Comparison of ENCODE assay signal across 14 mouse cellular contexts in the genomic region with DNA sequence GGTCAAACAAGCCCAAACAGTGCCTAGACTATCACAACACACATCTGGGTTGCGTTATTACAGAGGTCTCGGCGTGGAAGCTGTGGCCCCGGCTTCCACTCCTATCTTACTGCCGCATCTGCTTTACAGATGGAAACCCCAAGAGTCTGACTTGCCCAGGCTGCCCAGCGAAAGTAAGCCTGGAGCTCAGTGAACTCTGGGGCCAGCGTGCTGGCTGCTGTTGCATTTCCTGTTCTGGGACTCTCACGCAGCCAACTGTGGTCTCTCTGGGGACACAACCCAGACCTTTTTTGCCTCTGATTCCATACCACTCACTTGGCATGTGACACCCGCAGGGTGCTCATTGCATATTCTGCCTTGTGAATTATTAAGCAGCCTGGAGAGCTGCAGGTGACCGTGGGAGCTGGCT. TPM values are rescaled to one million over a fixed set of nuclear protein-coding genes. Genes with fewer than 3 reads are reported as not detected.
A peak's percentile ranks its signal among the peaks of the same experiment; 100 is the strongest.
DNase-seq lines count a peak whose midpoint lies in the region; ATAC-seq and TF ChIP-seq lines count a peak whose summit lies in the region.
"Had no signal": no experiment of that assay in that cellular context is flagged by ENCODE, and none has a peak within 500 bp of the region (broad histone marks: within the 10 kb centered on the region; RNA-seq: fewer than 3 reads in every experiment).

No protein-coding gene starts in this region.

- no peak overlapping the region for H3K4me3 ChIP-seq in kidney, embryonic 14.5 days (ENCODE audit: low read length)
- no peak overlapping the region for H3K4me3 ChIP-seq in spleen, adult 2 months (ENCODE audit: extremely low read depth, insufficient read depth, insufficient read length)
- no peak overlapping the region for H3K4me3 ChIP-seq in hindbrain, embryonic 16.5 days (ENCODE audit: low read length)

- no peaks in the 10 kb centered on the region for H3K36me3 ChIP-seq in kidney, embryonic 14.5 days (ENCODE audit: control insufficient read depth, insufficient read depth, low read length)
- H3K36me3 ChIP-seq in spleen, adult 2 months (ENCODE audit: control insufficient read depth, insufficient read depth, low read length) = no peaks in the 10 kb centered on the region
- no peaks in the 10 kb centered on the region for H3K36me3 ChIP-seq in hindbrain, embryonic 16.5 days (ENCODE audit: control insufficient read depth, insufficient read depth, low read length)

- H3K4me1 ChIP-seq in kidney, embryonic 14.5 days (ENCODE audit: control insufficient read depth, insufficient read depth, low read length) = no peaks in the 10 kb centered on the region
- no peaks in the 10 kb centered on the region; the same call in 1 of the 2 replicates for H3K4me1 ChIP-seq in spleen, adult 2 months (ENCODE audit: control insufficient read depth, insufficient read depth, insufficient read length)
- H3K4me1 ChIP-seq in hindbrain, embryonic 16.5 days (ENCODE audit: control insufficient read depth, insufficient read depth, low read depth, low read length) = 0 out of 2 replicates have a peak, but pooled peaks cover 2% of the 10 kb centered on the region

- no peak overlapping the region for H3K4me2 ChIP-seq in kidney, embryonic 14.5 days (replicated peaks; ENCODE audit: low read depth, low read length)
- no peak overlapping the region for H3K4me2 ChIP-seq in hindbrain, embryonic 16.5 days (ENCODE audit: low read length)

- DNase-seq in kidney, adult 11 months = peak; percentile 86
- peak; percentile 25 to 53 for DNase-seq in kidney, postnatal 4 days
- DNase-seq in spleen, adult 2 months (ENCODE audit: low read depth in 1 of 2, low spot score in 2 of 2) = peak; percentile 10 to 11
- no peak for DNase-seq in frontal cortex, postnatal 10 days (ENCODE audit: low spot score in 2 of 2)
- no peak for DNase-seq in left cerebral cortex, postnatal 25 days (ENCODE audit: low spot score in 2 of 2)
- DNase-seq: cerebellum, postnatal 25 days; thymus, adult 2 months had no signal

- TF ChIP-seq CTCF in spleen, adult 2 months (IDR thresholded peaks at IDR 0.05; ENCODE audit: extremely low read depth, insufficient read depth, insufficient read length, insufficient replicate concordance) = no peak

- no peak overlapping the region for H3K9ac ChIP-seq in kidney, embryonic 14.5 days (ENCODE audit: low read depth, low read length)
- no peak overlapping the region for H3K9ac ChIP-seq in hindbrain, embryonic 16.5 days (ENCODE audit: low read depth, low read length)

- no peaks in the 10 kb centered on the region for H3K9me3 ChIP-seq in kidney, embryonic 14.5 days (ENCODE audit: control insufficient read depth, low read length)
- H3K9me3 ChIP-seq in hindbrain, embryonic 16.5 days (ENCODE audit: control insufficient read depth, low read length) = no peaks in the 10 kb centered on the region

- no peak for ATAC-seq in kidney, embryonic 14.5 days (ENCODE audit: low FRiP score, low TSS enrichment)
- peak; percentile 56; the same call in 1 of the 2 replicates for ATAC-seq in erythroblast, adult 5-6 weeks (replicated peaks; ENCODE audit: low FRiP score, poor library complexity, severe bottlenecking)
- no peak for ATAC-seq in hindbrain, embryonic 16.5 days
- ATAC-seq: forebrain, embryonic 16.5 days; hindbrain, postnatal 0 days; lung, postnatal 0 days had no signal

- no peak for TF ChIP-seq POLR2A in spleen, adult 2 months (IDR thresholded peaks at IDR 0.05; ENCODE audit: low read depth, low read length)

- H3K27me3 ChIP-seq in kidney, embryonic 14.5 days (ENCODE audit: control insufficient read depth, insufficient read depth, low read length) = no peaks in the 10 kb centered on the region
- H3K27me3 ChIP-seq in spleen, adult 2 months (ENCODE audit: control insufficient read depth, insufficient read depth, low read length) = no peaks in the 10 kb centered on the region
- H3K27me3 ChIP-seq in hindbrain, embryonic 16.5 days (replicated peaks; ENCODE audit: control insufficient read depth, insufficient read depth, low read length) = no peaks in the 10 kb centered on the region

- H3K27ac ChIP-seq in kidney, embryonic 14.5 days (ENCODE audit: low read depth, low read length) = no peak overlapping the region
- H3K27ac ChIP-seq in spleen, adult 2 months (ENCODE audit: insufficient read depth, low read length) = no peak overlapping the region
- no peak overlapping the region for H3K27ac ChIP-seq in hindbrain, embryonic 16.5 days (ENCODE audit: low read depth, low read length)
- H3K27ac ChIP-seq: hindbrain, postnatal 0 days had no signal

- intact Hi-C loops in left cerebral cortex, postnatal 25 days (cut with DNase I) = no loop called here

- WGBS in kidney, embryonic 14.5 days = 74% methylated on average over 10 of the region's 10 CpGs
- WGBS in spleen, adult 2 months = 19% methylated on average over 10 of the region's 10 CpGs
- WGBS in hindbrain, embryonic 16.5 days = 77% methylated on average over 10 of the region's 10 CpGs

RNA-seq across cellular contexts. Expression of a gene that starts 49.0 kb away (rescaled TPM):
- polyA plus RNA-seq in kidney, embryonic 14.5 days (2014; fragmentation: Nextera tagmentation; extraction: Ambion mirVana) = 0.59 TPM in 1 of 2 replicates, not detected in the other
- not detected in 2 replicates for total RNA-seq in erythroblast, adult 5-6 weeks (2015; ENCODE audit: low replicate concordance)
- not detected in 2 replicates for total RNA-seq in erythroblast, adult 5-6 weeks (2017; ENCODE audit: low replicate concordance)
- not detected in 2 replicates for polyA plus RNA-seq in spleen, adult 2 months (2012; rRNA removed)
- polyA plus RNA-seq in hindbrain, embryonic 16.5 days (2015; fragmentation: Nextera tagmentation; extraction: Ambion mirVana) = 0.95 TPM in 1 of 2 replicates, not detected in the other
- not detected for total RNA-seq in left cerebral cortex, postnatal 25 days (2021)
- total RNA-seq: heart, adult 8-10 months; hindbrain, postnatal 0 days had no signal
- polyA plus RNA-seq: forebrain, embryonic 16.5 days; hindbrain, postnatal 0 days; lung, postnatal 0 days; thymus, adult 2 months had no signal

Comparison
In these comparisons a context has a peak if more than half of its experiments do, and no peak if none do; other contexts are left out.
1. DNase-seq: peak in kidney, adult 11 months (single experiment), kidney, postnatal 4 days (2 of 2) and spleen, adult 2 months (2 of 2); none in frontal cortex, postnatal 10 days (0 of 2) and left cerebral cortex, postnatal 25 days (0 of 2).